Mouse (Mus musculus): Measurements from ENCODE around the gene Hoxb13. TPM values are rescaled to one million over a fixed set of nuclear protein-coding genes. Genes with fewer than 3 reads are reported as not detected.
A peak's percentile ranks its signal among the peaks of the same experiment; 100 is the strongest.

Hoxb13 gene
- polyA plus RNA-seq, 1 experiment from 2014 or later: not detected

- Histone ChIP-seq H3K36me3 (no peaks in the 10 kb centered on the region), H3K4me1 (peaks cover 4% of the 10 kb centered on the region; the same call in 1 of the 2 replicates), H3K27me3 (ENCODE audit: low read depth, poor library complexity, severe bottlenecking) (peaks cover 100% of the 10 kb centered on the region), H3K27ac (replicated peaks) (no peak overlapping the region), H3K4me3 (no peak overlapping the region), H3K9me3 (replicated peaks) (no peaks in the 10 kb centered on the region)
- peak; percentile 35 for DNase-seq (ENCODE audit: low spot score)
- 2% methylated on average over 20 of the region's 20 CpGs for WGBS
Measured at GRCm38 (mm10) chr11:96195769-96196280, 1.7 kb downstream of the Hoxb13 start.

- no peak overlapping the region for H3K27ac ChIP-seq (replicated peaks)
- peaks cover 9% of the 10 kb centered on the region; the same call in 1 of the 2 replicates for H3K4me1 ChIP-seq
- DNase-seq (ENCODE audit: low spot score): peak; percentile 47
- WGBS: 2% methylated on average over 12 of the region's 12 CpGs
- H3K36me3 ChIP-seq: no peaks in the 10 kb centered on the region
- H3K4me3 ChIP-seq: no peak overlapping the region
- H3K9me3 ChIP-seq (replicated peaks): no peaks in the 10 kb centered on the region
- H3K27me3 ChIP-seq (ENCODE audit: low read depth, poor library complexity, severe bottlenecking): peaks cover 100% of the 10 kb centered on the region
Measured at GRCm38 (mm10) chr11:96198642-96199041, 4.5 kb downstream of the Hoxb13 start.

- Histone ChIP-seq H3K4me1 (peaks cover 5% of the 10 kb centered on the region; the same call in 1 of the 2 replicates), H3K27me3 (ENCODE audit: low read depth, poor library complexity, severe bottlenecking) (peaks cover 100% of the 10 kb centered on the region), H3K9me3 (replicated peaks) (no peaks in the 10 kb centered on the region), H3K4me3 (no peak overlapping the region), H3K27ac (replicated peaks) (no peak overlapping the region), H3K36me3 (no peaks in the 10 kb centered on the region)
- DNase-seq (ENCODE audit: low spot score): peak; percentile 28
- WGBS: 2% methylated on average over 22 of the region's 22 CpGs
Measured at GRCm38 (mm10) chr11:96199181-96200086, 5.3 kb downstream of the Hoxb13 start.

GRCm38 (mm10) chr11:96200183-96200655 is 6.1 kb downstream of the Hoxb13 start:
- Histone ChIP-seq H3K27ac (replicated peaks) (no peak overlapping the region), H3K4me3 (no peak overlapping the region), H3K27me3 (ENCODE audit: low read depth, poor library complexity, severe bottlenecking) (peaks cover 100% of the 10 kb centered on the region), H3K4me1 (peaks cover 5% of the 10 kb centered on the region; the same call in 1 of the 2 replicates), H3K9me3 (replicated peaks) (no peaks in the 10 kb centered on the region), H3K36me3 (no peaks in the 10 kb centered on the region)
- no peak for DNase-seq (ENCODE audit: low spot score)
- WGBS: under 1% methylated on average over 14 of the region's 14 CpGs

- DNase-seq (ENCODE audit: low spot score): no peak
- H3K9me3 ChIP-seq (replicated peaks): no peaks in the 10 kb centered on the region
- no peak overlapping the region for H3K27ac ChIP-seq (replicated peaks)
- H3K36me3 ChIP-seq: no peaks in the 10 kb centered on the region
- H3K4me1 ChIP-seq: peaks cover 5% of the 10 kb centered on the region; the same call in 1 of the 2 replicates
- H3K27me3 ChIP-seq (ENCODE audit: low read depth, poor library complexity, severe bottlenecking): peaks cover 100% of the 10 kb centered on the region
- no peak overlapping the region for H3K4me3 ChIP-seq
Measured at GRCm38 (mm10) chr11:96201741-96202140, 7.6 kb downstream of the Hoxb13 start.

- H3K27me3 ChIP-seq (ENCODE audit: low read depth, poor library complexity, severe bottlenecking): peaks cover 100% of the 10 kb centered on the region
- peaks cover 5% of the 10 kb centered on the region; the same call in 1 of the 2 replicates for H3K4me1 ChIP-seq
- H3K27ac ChIP-seq (replicated peaks): no peak overlapping the region
- 2% methylated on average over 14 of the region's 14 CpGs for WGBS
- H3K9me3 ChIP-seq (replicated peaks): no peaks in the 10 kb centered on the region
- peak; percentile 49 for DNase-seq (ENCODE audit: low spot score)
- no peaks in the 10 kb centered on the region for H3K36me3 ChIP-seq
- H3K4me3 ChIP-seq: no peak overlapping the region
Measured at GRCm38 (mm10) chr11:96202401-96203081, 8.4 kb downstream of the Hoxb13 start.

- Histone ChIP-seq H3K27ac (replicated peaks) (no peak overlapping the region), H3K4me1 (peaks cover 5% of the 10 kb centered on the region; the same call in 1 of the 2 replicates), H3K4me3 (no peak overlapping the region), H3K9me3 (replicated peaks) (no peaks in the 10 kb centered on the region), H3K27me3 (ENCODE audit: low read depth, poor library complexity, severe bottlenecking) (peaks cover 100% of the 10 kb centered on the region), H3K36me3 (no peaks in the 10 kb centered on the region)
- under 1% methylated on average over 37 of the region's 37 CpGs for WGBS
- DNase-seq (ENCODE audit: low spot score): peak; percentile 51
Measured at GRCm38 (mm10) chr11:96203182-96203788, 9.2 kb downstream of the Hoxb13 start.

GRCm38 (mm10) chr11:96203789-96204186 is 9.7 kb downstream of the Hoxb13 start:
- Histone ChIP-seq H3K4me1 (peaks cover 5% of the 10 kb centered on the region; the same call in 1 of the 2 replicates), H3K27me3 (ENCODE audit: low read depth, poor library complexity, severe bottlenecking) (peaks cover 100% of the 10 kb centered on the region), H3K36me3 (no peaks in the 10 kb centered on the region), H3K4me3 (no peak overlapping the region), H3K27ac (replicated peaks) (no peak overlapping the region), H3K9me3 (replicated peaks) (no peaks in the 10 kb centered on the region)
- WGBS: under 1% methylated on average over 16 of the region's 16 CpGs
- no peak for DNase-seq (ENCODE audit: low spot score)

GRCm38 (mm10) chr11:96204351-96204750 is 10.2 kb downstream of the Hoxb13 start:
- no peaks in the 10 kb centered on the region for H3K9me3 ChIP-seq (replicated peaks)
- no peak for DNase-seq (ENCODE audit: low spot score)
- H3K27ac ChIP-seq (replicated peaks): no peak overlapping the region
- no peaks in the 10 kb centered on the region for H3K36me3 ChIP-seq
- peaks cover 100% of the 10 kb centered on the region for H3K27me3 ChIP-seq (ENCODE audit: low read depth, poor library complexity, severe bottlenecking)
- peaks cover 5% of the 10 kb centered on the region; the same call in 1 of the 2 replicates for H3K4me1 ChIP-seq
- 2% methylated on average over 11 of the region's 11 CpGs for WGBS
- H3K4me3 ChIP-seq: no peak overlapping the region

GRCm38 (mm10) chr11:96205426-96206131 is 11.5 kb downstream of the Hoxb13 start:
- no peak for DNase-seq (ENCODE audit: low spot score)
- 5% methylated on average over 15 of the region's 15 CpGs for WGBS
- Histone ChIP-seq H3K9me3 (replicated peaks) (no peaks in the 10 kb centered on the region), H3K36me3 (no peaks in the 10 kb centered on the region), H3K4me1 (peaks cover 5% of the 10 kb centered on the region; the same call in 1 of the 2 replicates), H3K27me3 (ENCODE audit: low read depth, poor library complexity, severe bottlenecking) (peaks cover 99% of the 10 kb centered on the region), H3K27ac (replicated peaks) (no peak overlapping the region), H3K4me3 (no peak overlapping the region)

GRCm38 (mm10) chr11:96223813-96224212 is 29.7 kb downstream of the Hoxb13 start:
- Histone ChIP-seq H3K9me3 (replicated peaks) (no peaks in the 10 kb centered on the region; the same call in 1 of the 2 replicates), H3K36me3 (no peaks in the 10 kb centered on the region), H3K4me1 (no peaks in the 10 kb centered on the region), H3K27ac (replicated peaks) (no peak overlapping the region), H3K4me3 (no peak overlapping the region), H3K27me3 (ENCODE audit: low read depth, poor library complexity, severe bottlenecking) (no peaks in the 10 kb centered on the region)
- DNase-seq (ENCODE audit: low spot score): no peak
- 48% methylated on average over 2 of the region's 2 CpGs for WGBS

GRCm38 (mm10) chr11:96227676-96228075 is 33.6 kb downstream of the Hoxb13 start:
- H3K27ac ChIP-seq (replicated peaks): no peak overlapping the region
- 78% methylated on average over 9 of the region's 9 CpGs for WGBS
- no peaks in the 10 kb centered on the region for H3K36me3 ChIP-seq

More at GRCm38 (mm10) chr11:96227676-96228075, 33.6 kb downstream of the Hoxb13 start:
- H3K4me3 ChIP-seq: no peak overlapping the region
- no peak for DNase-seq (ENCODE audit: low spot score)
- no peaks in the 10 kb centered on the region for H3K4me1 ChIP-seq
- H3K9me3 ChIP-seq (replicated peaks): no peaks in the 10 kb centered on the region
- peaks cover 7% of the 10 kb centered on the region; the same call in 1 of the 2 replicates for H3K27me3 ChIP-seq (ENCODE audit: low read depth, poor library complexity, severe bottlenecking)
